Mouse (Mus musculus): ENCODE data around the gene Fam222a. TPM values are rescaled to one million over a fixed set of nuclear protein-coding genes. Genes with fewer than 3 reads are reported as not detected.

Gene Fam222a
- polyA plus RNA-seq, 1 experiment from 2014 or later: 4.7 TPM

- Histone ChIP-seq H3K4me1 (ENCODE audit: control insufficient read depth, insufficient read depth, low read depth, low read length) (peaks cover 47% of the 10 kb centered on the region), H3K4me3 (ENCODE audit: low read length) (no peak overlapping the region), H3K27me3 (replicated peaks; ENCODE audit: control insufficient read depth, insufficient read depth, low read length) (no peaks in the 10 kb centered on the region; the same call in 1 of the 2 replicates), H3K36me3 (ENCODE audit: control insufficient read depth, insufficient read depth, low read length) (no peaks in the 10 kb centered on the region), H3K27ac (ENCODE audit: low read depth, low read length) (no peak overlapping the region), H3K9me3 (ENCODE audit: control insufficient read depth, low read length) (no peaks in the 10 kb centered on the region), H3K4me2 (ENCODE audit: low read length) (no peak overlapping the region), H3K9ac (ENCODE audit: low read depth, low read length) (peak overlapping the region; percentile 35; the same call in 1 of the 2 replicates)
- 78% methylated on average over 6 of the region's 6 CpGs for WGBS
- no peak for ATAC-seq
Observed at GRCm38 (mm10) chr5:114605981-114606380, 38.2 kb downstream of the Fam222a start.

GRCm38 (mm10) chr5:114607651-114608050, 39.8 kb downstream of the Fam222a start:
- H3K36me3 ChIP-seq (ENCODE audit: control insufficient read depth, insufficient read depth, low read length): peaks cover 9% of the 10 kb centered on the region
- H3K4me3 ChIP-seq (ENCODE audit: low read length): no peak overlapping the region
- peaks cover 47% of the 10 kb centered on the region for H3K4me1 ChIP-seq (ENCODE audit: control insufficient read depth, insufficient read depth, low read depth, low read length)
- H3K27me3 ChIP-seq (replicated peaks; ENCODE audit: control insufficient read depth, insufficient read depth, low read length): no peaks in the 10 kb centered on the region
- WGBS: 42% methylated on average over 8 of the region's 8 CpGs
- H3K4me2 ChIP-seq (ENCODE audit: low read length): peak overlapping the region; percentile 17
- no peaks in the 10 kb centered on the region for H3K9me3 ChIP-seq (ENCODE audit: control insufficient read depth, low read length)
- peak overlapping the region; percentile 6 for H3K27ac ChIP-seq (ENCODE audit: low read depth, low read length)
- ATAC-seq: peak; percentile 38
- H3K9ac ChIP-seq (ENCODE audit: low read depth, low read length): peak overlapping the region; percentile 41

DNA sequence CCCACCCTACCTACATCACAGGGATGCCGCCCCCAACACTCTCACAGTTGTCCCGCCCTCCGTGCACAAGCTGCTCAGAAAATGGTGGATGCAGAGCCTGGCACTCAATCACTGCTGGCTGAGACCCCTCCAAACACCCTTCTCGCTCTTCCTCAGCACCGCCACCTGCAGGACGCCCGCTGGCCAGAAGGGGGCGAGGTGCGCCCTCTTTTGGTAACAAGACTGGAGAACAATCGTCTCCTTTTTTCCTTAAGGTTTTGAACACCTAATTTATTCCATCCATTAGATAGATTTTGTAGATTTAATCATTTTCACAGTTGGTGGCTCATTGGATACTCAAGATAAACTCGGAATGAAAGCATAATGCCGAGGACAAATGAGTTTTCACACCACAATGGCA, 40.7 kb downstream of the Fam222a start:
- no peaks in the 10 kb centered on the region for H3K27me3 ChIP-seq (replicated peaks; ENCODE audit: control insufficient read depth, insufficient read depth, low read length)
- peaks cover 47% of the 10 kb centered on the region for H3K4me1 ChIP-seq (ENCODE audit: control insufficient read depth, insufficient read depth, low read depth, low read length)
- 0 out of 2 replicates have a peak, but pooled peaks have one; percentile 5 for ATAC-seq
- H3K9ac ChIP-seq (ENCODE audit: low read depth, low read length): peak overlapping the region; percentile 13; the same call in 1 of the 2 replicates
- no peak overlapping the region for H3K4me3 ChIP-seq (ENCODE audit: low read length)
- no peaks in the 10 kb centered on the region for H3K9me3 ChIP-seq (ENCODE audit: control insufficient read depth, low read length)
- peaks cover 9% of the 10 kb centered on the region for H3K36me3 ChIP-seq (ENCODE audit: control insufficient read depth, insufficient read depth, low read length)
- peak overlapping the region; percentile 6; the same call in 1 of the 2 replicates for H3K27ac ChIP-seq (ENCODE audit: low read depth, low read length)
- H3K4me2 ChIP-seq (ENCODE audit: low read length): peak overlapping the region; percentile 19; the same call in 1 of the 2 replicates
- WGBS: 5% methylated on average over 12 of the region's 12 CpGs

- Histone ChIP-seq H3K27ac (ENCODE audit: low read depth, low read length) (no peak overlapping the region), H3K4me1 (ENCODE audit: control insufficient read depth, insufficient read depth, low read depth, low read length) (peaks cover 30% of the 10 kb centered on the region), H3K9ac (ENCODE audit: low read depth, low read length) (no peak overlapping the region), H3K27me3 (replicated peaks; ENCODE audit: control insufficient read depth, insufficient read depth, low read length) (no peaks in the 10 kb centered on the region), H3K4me3 (ENCODE audit: low read length) (no peak overlapping the region), H3K9me3 (ENCODE audit: control insufficient read depth, low read length) (no peaks in the 10 kb centered on the region), H3K4me2 (ENCODE audit: low read length) (no peak overlapping the region), H3K36me3 (ENCODE audit: control insufficient read depth, insufficient read depth, low read length) (peaks cover 9% of the 10 kb centered on the region)
- ATAC-seq: no peak
- WGBS: 92% methylated on average over 10 of the region's 10 CpGs
Observed at GRCm38 (mm10) chr5:114611256-114611655, 43.4 kb downstream of the Fam222a start.

DNA sequence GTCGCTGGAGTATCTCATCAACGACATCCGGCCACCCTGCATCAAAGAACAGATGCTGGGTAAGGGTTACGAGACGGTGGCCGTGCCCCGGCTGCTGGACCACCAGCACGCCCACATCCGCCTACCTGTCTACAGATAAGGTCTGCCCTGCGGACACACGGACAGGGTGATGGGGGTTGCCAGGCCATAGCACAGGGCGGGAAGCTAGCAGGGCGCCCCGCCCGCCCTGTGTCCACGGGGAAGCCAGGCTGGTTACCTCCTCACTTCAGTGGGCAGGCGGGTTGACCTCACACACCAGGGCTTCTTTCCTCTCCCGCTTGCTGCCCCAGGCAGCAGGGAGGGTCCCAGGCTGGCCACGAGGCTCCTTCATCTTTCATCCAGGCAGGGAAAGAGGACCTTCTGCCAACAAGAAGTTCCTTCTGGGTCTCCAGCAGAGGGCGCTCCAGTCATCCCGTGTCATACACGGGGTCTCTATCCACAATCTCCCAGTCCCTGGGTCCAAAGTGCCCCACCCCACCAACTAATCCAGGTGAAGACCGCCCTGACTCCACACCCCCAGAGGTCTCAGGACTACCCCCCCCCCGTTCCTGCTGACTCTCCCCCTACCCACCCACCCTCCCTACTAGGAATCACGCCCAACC, 44.3 kb downstream of the Fam222a start:
- no peak overlapping the region for H3K9ac ChIP-seq (ENCODE audit: low read depth, low read length)
- 62% methylated on average over 25 of the region's 25 CpGs for WGBS
- H3K27me3 ChIP-seq (replicated peaks; ENCODE audit: control insufficient read depth, insufficient read depth, low read length): no peaks in the 10 kb centered on the region
- H3K4me1 ChIP-seq (ENCODE audit: control insufficient read depth, insufficient read depth, low read depth, low read length): peaks cover 23% of the 10 kb centered on the region
- no peak overlapping the region for H3K27ac ChIP-seq (ENCODE audit: low read depth, low read length)
- ATAC-seq: no peak
- H3K4me2 ChIP-seq (ENCODE audit: low read length): no peak overlapping the region
- H3K36me3 ChIP-seq (ENCODE audit: control insufficient read depth, insufficient read depth, low read length): peaks cover 9% of the 10 kb centered on the region
- no peak overlapping the region for H3K4me3 ChIP-seq (ENCODE audit: low read length)
- H3K9me3 ChIP-seq (ENCODE audit: control insufficient read depth, low read length): no peaks in the 10 kb centered on the region

- Histone ChIP-seq H3K36me3 (ENCODE audit: control insufficient read depth, insufficient read depth, low read length) (peaks cover 9% of the 10 kb centered on the region), H3K9ac (ENCODE audit: low read depth, low read length) (no peak overlapping the region), H3K4me3 (ENCODE audit: low read length) (no peak overlapping the region), H3K4me2 (ENCODE audit: low read length) (no peak overlapping the region), H3K4me1 (ENCODE audit: control insufficient read depth, insufficient read depth, low read depth, low read length) (no peaks in the 10 kb centered on the region), H3K27me3 (replicated peaks; ENCODE audit: control insufficient read depth, insufficient read depth, low read length) (no peaks in the 10 kb centered on the region), H3K9me3 (ENCODE audit: control insufficient read depth, low read length) (no peaks in the 10 kb centered on the region), H3K27ac (ENCODE audit: low read depth, low read length) (no peak overlapping the region)
- WGBS: 59% methylated on average over 7 of the region's 7 CpGs
- ATAC-seq: no peak
Observed at GRCm38 (mm10) chr5:114614863-114615262, 47.0 kb downstream of the Fam222a start.

GRCm38 (mm10) chr5:114616336-114617061, 48.7 kb downstream of the Fam222a start:
- no peak overlapping the region for H3K4me2 ChIP-seq (ENCODE audit: low read length)
- WGBS: 80% methylated on average over 11 of the region's 11 CpGs
- no peak overlapping the region for H3K9ac ChIP-seq (ENCODE audit: low read depth, low read length)
- H3K27me3 ChIP-seq (replicated peaks; ENCODE audit: control insufficient read depth, insufficient read depth, low read length): no peaks in the 10 kb centered on the region
- H3K9me3 ChIP-seq (ENCODE audit: control insufficient read depth, low read length): no peaks in the 10 kb centered on the region
- H3K36me3 ChIP-seq (ENCODE audit: control insufficient read depth, insufficient read depth, low read length): peaks cover 4% of the 10 kb centered on the region; the same call in 1 of the 2 replicates
- ATAC-seq: no peak
- H3K4me3 ChIP-seq (ENCODE audit: low read length): no peak overlapping the region
- H3K27ac ChIP-seq (ENCODE audit: low read depth, low read length): no peak overlapping the region
- H3K4me1 ChIP-seq (ENCODE audit: control insufficient read depth, insufficient read depth, low read depth, low read length): no peaks in the 10 kb centered on the region

GRCm38 (mm10) chr5:114617809-114618208, 50.0 kb downstream of the Fam222a start:
- Histone ChIP-seq H3K4me1 (ENCODE audit: control insufficient read depth, insufficient read depth, low read depth, low read length) (no peaks in the 10 kb centered on the region), H3K9ac (ENCODE audit: low read depth, low read length) (no peak overlapping the region), H3K4me2 (ENCODE audit: low read length) (no peak overlapping the region), H3K27ac (ENCODE audit: low read depth, low read length) (no peak overlapping the region), H3K4me3 (ENCODE audit: low read length) (no peak overlapping the region), H3K27me3 (replicated peaks; ENCODE audit: control insufficient read depth, insufficient read depth, low read length) (no peaks in the 10 kb centered on the region), H3K9me3 (ENCODE audit: control insufficient read depth, low read length) (no peaks in the 10 kb centered on the region), H3K36me3 (ENCODE audit: control insufficient read depth, insufficient read depth, low read length) (no peaks in the 10 kb centered on the region)
- no peak for ATAC-seq
- WGBS: 85% methylated on average over 12 of the region's 12 CpGs

DNA sequence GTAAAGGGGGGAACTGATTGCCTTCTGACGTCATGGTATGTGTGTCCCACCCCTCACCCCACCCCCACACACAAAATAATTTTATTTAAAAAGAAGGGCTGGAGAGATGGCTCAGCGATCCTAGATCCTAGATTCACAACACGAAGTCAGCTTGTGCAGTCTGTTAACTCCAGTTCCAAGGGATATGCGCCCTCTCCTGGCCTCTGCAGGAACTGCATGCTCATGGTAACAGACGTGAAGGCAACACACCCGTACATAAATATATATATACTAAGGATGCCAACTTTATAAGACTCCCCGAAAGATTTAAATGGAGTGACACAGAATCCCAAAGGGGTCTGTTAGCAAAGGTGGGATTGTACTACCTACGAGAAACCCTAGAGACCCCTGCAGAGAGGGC, 51.0 kb downstream of the Fam222a start:
- no peaks in the 10 kb centered on the region for H3K36me3 ChIP-seq (ENCODE audit: control insufficient read depth, insufficient read depth, low read length)
- H3K9me3 ChIP-seq (ENCODE audit: control insufficient read depth, low read length): no peaks in the 10 kb centered on the region
- no peaks in the 10 kb centered on the region for H3K27me3 ChIP-seq (replicated peaks; ENCODE audit: control insufficient read depth, insufficient read depth, low read length)
- H3K4me2 ChIP-seq (ENCODE audit: low read length): no peak overlapping the region
- no peak overlapping the region for H3K9ac ChIP-seq (ENCODE audit: low read depth, low read length)
- no peak overlapping the region for H3K27ac ChIP-seq (ENCODE audit: low read depth, low read length)
- H3K4me1 ChIP-seq (ENCODE audit: control insufficient read depth, insufficient read depth, low read depth, low read length): no peaks in the 10 kb centered on the region
- no peak overlapping the region for H3K4me3 ChIP-seq (ENCODE audit: low read length)
- 25% methylated on average over 8 of the region's 8 CpGs for WGBS
- ATAC-seq: no peak
